Mouse (Mus musculus) olfactory bulb, adult 2 months (tissue): ENCODE measurements at regions not wholly inside any gene's neighbourhood (a gene's known extent, or its start where the extent isn't known, plus 50 kb on each side); places are given as distances from the start of the nearest gene placed in this dataset.

Experiments used
- CTCF ChIP-seq: fragments of 200-500 bp; IDR thresholded peaks from 2 replicates; pipeline ENCODE4 v1.5.1; 2012; ENCODE audit warnings: low read depth, mild to moderate bottlenecking, low read length, moderate library complexity; ENCODE audit not compliant: insufficient read depth
- POLR2A ChIP-seq: fragments of 200-500 bp; IDR thresholded peaks from 2 replicates; pipeline ENCODE4 v1.6.1; 2012; ENCODE audit warnings: mild to moderate bottlenecking, low read depth, low read length, moderate library complexity; ENCODE audit not compliant: insufficient read depth

GRCm38 (mm10) chr12:79988401-79989358 is 124.1 kb downstream of the Zfp36l1 start:
- no peak for TF ChIP-seq POLR2A
- no peak for TF ChIP-seq CTCF
